Mouse (Mus musculus): Measurements from ENCODE around the gene Gm9857. TPM values are rescaled to one million over a fixed set of nuclear protein-coding genes. Genes with fewer than 3 reads are reported as not detected.

Gm9857 gene
- total RNA-seq (2022) = not detected

GRCm38 (mm10) chr3:108940001-108940633 is at the start of gene Gm9857:
TSS of gene Gm9857 (minus strand) at chr3:108940445.
- DNase-seq = no peak

- DNase-seq = no peak
These were observed 46.9 kb upstream of the Gm9857 start for GRCm38 (mm10) chr3:108987009-108987659.

GRCm38 (mm10) chr3:108986534-108986933 is 46.3 kb upstream of the Gm9857 start:
- DNase-seq = no peak

- no peak for DNase-seq
These were observed 43.7 kb upstream of the Gm9857 start for GRCm38 (mm10) chr3:108983989-108984388.

GRCm38 (mm10) chr3:108981946-108982345 is 41.7 kb upstream of the Gm9857 start:
- DNase-seq = no peak

GRCm38 (mm10) chr3:108977340-108978030 is 37.2 kb upstream of the Gm9857 start:
- no peak for DNase-seq

- DNase-seq = no peak
These were observed 34.8 kb upstream of the Gm9857 start for GRCm38 (mm10) chr3:108974920-108975485.

GRCm38 (mm10) chr3:108973980-108974660 is 33.9 kb upstream of the Gm9857 start:
- no peak for DNase-seq

- DNase-seq = no peak
These were observed 25.8 kb upstream of the Gm9857 start for GRCm38 (mm10) chr3:108966051-108966450.

GRCm38 (mm10) chr3:108964361-108965044 is 24.3 kb upstream of the Gm9857 start:
- no peak for DNase-seq

- no peak for DNase-seq
These were observed 23.5 kb upstream of the Gm9857 start for GRCm38 (mm10) chr3:108963776-108964175.

GRCm38 (mm10) chr3:108963278-108963677 is 23.0 kb upstream of the Gm9857 start:
- no peak for DNase-seq

- DNase-seq = no peak
These were observed 21.4 kb upstream of the Gm9857 start for GRCm38 (mm10) chr3:108961655-108962054.

GRCm38 (mm10) chr3:108961226-108961625 is 21.0 kb upstream of the Gm9857 start:
- no peak for DNase-seq

GRCm38 (mm10) chr3:108959680-108960295 is 19.5 kb upstream of the Gm9857 start:
- no peak for DNase-seq

- no peak for DNase-seq
These were observed 17.7 kb upstream of the Gm9857 start for GRCm38 (mm10) chr3:108957976-108958375.

- DNase-seq = no peak
These were observed 751 bp upstream of the Gm9857 start for GRCm38 (mm10) chr3:108940996-108941395.

- no peak for DNase-seq
These were observed 672 bp downstream of the Gm9857 start, which contains the start of gene Henmt1 for GRCm38 (mm10) chr3:108939573-108939972. TSS of gene Henmt1 (plus strand) at chr3:108939873.

- DNase-seq = no peak
These were observed 1.6 kb downstream of the Gm9857 start for GRCm38 (mm10) chr3:108938691-108939090.

GRCm38 (mm10) chr3:108933557-108933956 is 6.7 kb downstream of the Gm9857 start:
- DNase-seq = no peak

GRCm38 (mm10) chr3:108926308-108926707 is 13.9 kb downstream of the Gm9857 start:
- no peak for DNase-seq

GRCm38 (mm10) chr3:108925677-108926076 is 14.6 kb downstream of the Gm9857 start:
- no peak for DNase-seq

Data from adrenal gland, adult 8-10 months (tissue).